Mouse (Mus musculus) granulocyte monocyte progenitor cell, adult 5-6 weeks (primary cell): Measurements from ENCODE around the gene Tmf1. TPM values are rescaled to one million over a fixed set of nuclear protein-coding genes. Genes with fewer than 3 reads are reported as not detected.

Source experiments
- ATAC-seq: replicated peaks from 2 replicates; pipeline ENCODE4 v1.8.0; 2016; ENCODE audit warnings: mild to moderate bottlenecking, moderate TSS enrichment, inconsistent platforms; ENCODE audit not compliant: poor library complexity, severe bottlenecking
- total RNA-seq, 2 experiments: library from RNA; stranded (forward) in 1 of 2; stranded (reverse) in 1 of 2; fragments of 200-712, 200-1000 nt in 1 of 2; fragments of >200 nt in 1 of 2; fragmentation: Nextera tagmentation in 1 of 2; gene quantifications; 2 replicates each; pipeline ENCODE4 v1.2.3; 2014 to 2017

Tmf1 gene
- total RNA-seq (2014; fragmentation: Nextera tagmentation) (14.3 and 20.2 TPM in 2 replicates), total RNA-seq (2017) (72.7 and 108 TPM in 2 replicates)

GRCm38 (mm10) chr6:97178491-97179366 is at the start of gene Tmf1:
Gene Tmf1, minus strand, starts transcription at chr6:97179122.
- peak; percentile 93 for ATAC-seq

DNA sequence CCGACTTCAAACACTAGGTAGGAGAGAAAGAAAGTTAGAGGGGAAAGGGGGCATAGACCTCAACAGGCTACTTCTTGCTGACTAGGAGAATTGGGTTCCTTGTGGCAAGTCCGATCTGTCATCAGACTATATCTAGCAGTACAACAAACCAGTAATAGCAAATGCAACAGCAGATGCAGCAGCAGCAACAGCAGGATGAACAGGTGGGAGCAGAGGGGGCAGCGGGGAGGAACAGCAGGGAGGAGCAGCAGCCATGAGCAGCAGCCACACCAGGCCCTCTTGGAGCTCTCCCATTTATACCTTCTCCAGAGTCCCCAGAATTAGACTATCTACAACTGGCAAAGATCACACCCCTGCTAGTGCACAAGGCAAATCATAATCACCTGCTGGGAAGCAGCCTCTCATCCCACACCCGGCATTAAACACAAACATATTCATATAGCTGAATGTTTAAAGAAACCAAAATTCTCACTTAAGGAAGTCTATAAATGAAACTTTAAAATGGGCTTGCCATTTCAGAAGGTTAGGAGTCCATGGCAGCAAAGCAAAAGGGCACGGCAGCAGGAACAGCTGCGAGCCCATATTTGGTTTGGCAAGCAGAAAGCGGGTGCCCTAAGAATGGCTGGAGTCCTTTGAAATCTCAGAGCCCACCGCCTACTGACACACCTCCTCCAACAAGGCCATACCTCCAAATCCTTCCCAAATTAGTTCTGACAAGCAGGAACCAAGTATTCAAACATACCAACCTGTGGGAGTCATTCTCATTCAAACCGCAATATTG is 48.3 kb upstream of the Tmf1 start:
- no peak for ATAC-seq

DNA sequence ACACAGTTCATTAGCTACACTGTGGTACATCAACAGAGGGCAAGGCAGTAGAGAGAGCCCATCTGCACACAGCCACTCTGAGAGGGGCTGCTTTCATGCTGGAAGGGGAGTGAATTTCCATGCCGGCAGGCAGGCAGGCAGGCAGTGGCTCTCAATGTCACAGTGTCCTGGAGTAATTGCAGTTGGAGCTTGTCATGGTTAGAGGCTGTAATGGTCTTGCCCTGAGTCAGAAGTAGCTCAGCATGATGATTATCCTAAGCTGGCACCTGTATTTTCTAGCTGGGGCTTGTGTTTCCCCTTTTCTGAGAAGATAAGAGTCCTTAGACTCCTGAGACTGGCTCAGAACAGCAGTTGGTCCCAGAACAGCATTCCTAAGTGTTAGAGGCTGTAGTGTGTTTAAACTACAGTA is 47.2 kb upstream of the Tmf1 start:
- no peak for ATAC-seq

DNA sequence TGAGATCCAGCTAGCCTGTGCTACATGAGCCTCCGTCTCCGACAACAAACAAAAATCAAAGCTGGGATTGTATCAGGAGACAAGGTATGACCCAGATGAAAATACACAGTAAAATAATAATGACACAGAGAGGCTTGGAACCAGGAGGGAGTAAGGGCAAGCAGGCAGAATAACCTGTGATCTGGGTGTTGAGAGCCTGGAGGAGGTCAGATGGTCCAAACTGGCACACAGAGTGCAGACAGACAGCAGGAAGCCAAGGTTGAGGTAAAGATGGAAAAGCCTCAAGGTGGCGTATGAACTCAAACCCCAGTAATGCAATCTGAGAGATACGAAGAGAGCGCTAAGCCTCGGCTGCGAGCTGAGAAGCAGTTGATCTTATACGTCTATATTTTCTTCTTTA is 45.6 kb upstream of the Tmf1 start:
- no peak for ATAC-seq

DNA sequence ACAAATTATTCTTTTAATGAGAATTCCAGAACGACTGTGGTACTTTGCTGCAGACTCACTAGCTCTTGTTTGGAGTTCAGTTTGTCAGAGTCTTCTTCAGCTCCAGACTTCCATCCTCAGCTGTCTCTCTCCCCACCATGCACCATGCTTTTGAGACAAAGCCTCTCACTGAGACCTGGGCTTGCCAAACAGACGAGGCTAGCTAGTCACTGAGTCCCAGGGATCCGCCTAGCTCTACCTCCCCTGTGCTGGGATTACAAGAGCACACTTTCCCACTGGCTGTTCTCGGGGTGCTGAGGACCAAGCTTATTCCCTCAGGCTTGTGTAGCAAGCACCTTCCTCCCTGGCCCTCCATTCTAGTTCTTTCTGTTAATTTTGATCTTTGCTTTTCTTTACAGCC is 44.6 kb upstream of the Tmf1 start:
- no peak for ATAC-seq

DNA sequence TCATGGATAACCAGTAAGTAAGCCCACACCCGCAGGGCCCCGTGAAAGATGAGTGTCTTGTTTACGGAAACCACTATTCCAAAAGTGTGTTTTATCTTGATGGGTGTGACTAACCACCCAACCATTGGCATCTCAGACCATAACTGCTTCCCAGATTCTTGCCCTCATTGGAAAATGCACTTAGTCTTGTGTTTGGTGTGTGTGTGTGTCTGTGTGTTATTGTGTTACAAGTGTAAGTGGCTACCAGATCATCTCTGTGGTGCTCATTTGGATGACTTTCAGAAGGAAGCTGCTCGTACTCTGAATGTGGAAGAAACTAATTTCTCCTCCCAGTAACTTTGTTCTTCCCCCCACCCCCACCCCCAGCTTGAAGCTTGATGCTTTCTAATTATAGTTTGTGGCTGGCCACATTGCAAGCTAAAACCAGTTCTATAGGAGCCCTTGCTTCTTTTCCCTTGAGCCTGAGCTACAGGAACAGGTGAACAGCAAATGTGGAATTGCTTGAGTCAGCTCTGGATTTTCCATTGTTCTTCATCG is 44.1 kb upstream of the Tmf1 start:
- ATAC-seq, result peak; percentile 31; the same call in 1 of the 2 replicates

- peak; percentile 51 for ATAC-seq
These were observed 43.4 kb upstream of the Tmf1 start for GRCm38 (mm10) chr6:97222321-97222720.

GRCm38 (mm10) chr6:97221205-97222025 is 42.5 kb upstream of the Tmf1 start:
- peak; percentile 24 for ATAC-seq

- no peak for ATAC-seq
These were observed 41.8 kb upstream of the Tmf1 start for GRCm38 (mm10) chr6:97220672-97221071.

- ATAC-seq, result no peak
These were observed 37.4 kb upstream of the Tmf1 start for GRCm38 (mm10) chr6:97216154-97216821.

DNA sequence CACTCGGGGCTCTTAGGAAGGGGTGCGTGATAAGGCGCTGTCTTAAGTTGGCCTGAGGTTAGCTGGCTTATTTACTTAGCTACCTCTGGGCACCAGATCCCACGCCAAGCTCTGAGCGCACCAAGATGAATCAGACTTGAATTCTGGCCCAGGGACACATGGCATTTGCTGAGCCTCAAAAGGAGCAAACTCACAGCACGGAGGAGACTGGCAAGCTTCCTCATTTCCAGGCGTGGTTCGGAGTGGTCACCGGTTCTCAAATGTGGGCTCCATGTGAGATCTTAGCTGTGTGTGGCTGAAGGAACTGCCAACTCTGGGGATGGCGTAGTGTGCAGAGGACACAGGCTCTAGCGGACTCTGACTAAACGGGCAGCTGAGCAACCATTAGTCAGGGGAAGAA is 33.1 kb upstream of the Tmf1 start:
- ATAC-seq, result peak; percentile 71

- peak; percentile 43 for ATAC-seq
These were observed 32.2 kb upstream of the Tmf1 start for GRCm38 (mm10) chr6:97210962-97211601.

DNA sequence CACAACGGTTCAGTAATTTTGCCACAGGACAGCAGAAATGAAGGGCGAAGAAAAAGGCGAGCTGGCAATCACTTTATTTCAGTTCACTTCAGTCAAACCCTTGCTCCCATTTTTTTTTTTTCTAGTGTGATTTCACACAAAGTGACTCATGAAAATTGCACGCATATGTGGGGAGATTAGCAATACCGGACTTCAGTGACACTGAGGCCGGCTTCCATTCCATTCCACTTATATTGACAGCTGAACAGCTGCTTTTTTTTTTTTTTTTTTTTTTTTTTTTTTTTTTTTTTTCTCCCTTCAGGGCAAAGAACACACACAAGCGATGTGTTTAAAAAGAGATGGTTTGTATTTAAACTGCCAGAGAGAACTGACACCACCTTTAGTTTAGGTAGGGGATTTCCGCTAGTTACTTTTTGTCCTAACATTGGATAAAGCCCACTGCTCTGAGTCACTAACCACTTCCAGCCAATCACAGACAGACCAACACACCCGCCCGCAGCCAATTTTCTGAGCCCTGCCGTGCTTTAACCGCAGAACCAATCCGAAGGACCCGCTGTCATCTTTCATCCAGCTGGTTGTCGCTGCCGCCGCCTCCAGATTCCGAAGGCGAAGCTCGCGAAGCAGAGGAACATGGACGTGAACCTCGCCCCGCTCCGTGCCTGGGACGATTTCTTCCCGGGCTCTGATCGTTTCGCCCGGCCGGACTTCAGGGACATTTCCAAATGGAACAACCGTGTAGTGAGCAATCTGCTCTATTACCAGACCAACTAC is 31.5 kb upstream of the Tmf1 start, which contains the start of gene Arl6ip5:
Arl6ip5 (plus strand) TSS at position 499 of the 771 bp plus-strand sequence.
- peak; percentile 67 for ATAC-seq

DNA sequence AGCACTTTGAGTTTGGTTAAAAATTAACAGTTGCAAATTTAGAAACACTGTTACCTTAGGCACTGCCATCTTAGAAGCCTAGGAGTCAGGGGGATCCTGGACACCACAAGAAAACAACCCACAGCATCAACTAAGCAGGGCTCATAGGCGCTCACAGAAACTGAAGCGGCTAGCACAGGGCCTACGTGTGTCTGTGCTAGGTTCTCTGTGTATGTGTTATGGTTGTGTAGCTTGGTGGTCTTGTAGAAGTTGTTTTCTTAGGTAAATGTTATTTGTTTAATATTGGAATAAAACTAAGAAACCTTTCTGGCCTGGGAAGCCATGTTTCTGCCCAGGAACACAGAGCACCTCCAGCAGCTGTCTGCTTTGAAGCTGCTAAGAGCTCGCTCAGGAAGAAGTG is 30.8 kb upstream of the Tmf1 start:
- no peak for ATAC-seq

- no peak for ATAC-seq
These were observed 30.3 kb upstream of the Tmf1 start for GRCm38 (mm10) chr6:97209201-97209600.

GRCm38 (mm10) chr6:97208406-97208805 is 29.5 kb upstream of the Tmf1 start:
- no peak for ATAC-seq

GRCm38 (mm10) chr6:97207085-97207484 is 28.2 kb upstream of the Tmf1 start:
- ATAC-seq, result no peak

- peak; percentile 95 for ATAC-seq
These were observed 26.5 kb upstream of the Tmf1 start, which contains the start of gene Uba3 for GRCm38 (mm10) chr6:97205439-97205885. Gene Uba3, minus strand, starts transcription at chr6:97205647.
